Mouse (Mus musculus) forebrain, embryonic 14.5 days (tissue): Measurements from ENCODE around the gene Vps11. TPM values are rescaled to one million over a fixed set of nuclear protein-coding genes. Genes with fewer than 3 reads are reported as not detected.
A peak's percentile ranks its signal among the peaks of the same experiment; 100 is the strongest.

Source experiments
- ATAC-seq: fragments of 200-750 bp; cut with Nextera tagmentation; 2 replicates; pipeline ENCODE4 v1.8.0; 2017; ENCODE audit warnings: mild to moderate bottlenecking, moderate library complexity
- DNase-seq: peaks from one replicate; pipeline ENCODE4 v3.0.0-alpha.2; 2015; ENCODE audit warnings: low spot score
- H3K27ac ChIP-seq: fragments of 300-500 bp; sonication (generic); 2 replicates; pipeline ENCODE4 v1.5.1; 2014; ENCODE audit warnings: low read depth, mild to moderate bottlenecking, control low read depth, low read length, moderate library complexity
- H3K27me3 ChIP-seq: fragments of 300-500 bp; sonication (generic); replicated peaks from 2 replicates; pipeline ENCODE4 v1.6.1; 2014; ENCODE audit warnings: low read length, control low read depth, mixed read lengths; ENCODE audit not compliant: control insufficient read depth, insufficient read depth
- H3K36me3 ChIP-seq: fragments of 300-500 bp; sonication (generic); 2 replicates; pipeline ENCODE4 v1.6.1; 2014; ENCODE audit warnings: low read length, control low read depth; ENCODE audit not compliant: control insufficient read depth, insufficient read depth
- H3K4me1 ChIP-seq: fragments of 300-500 bp; sonication (generic); 2 replicates; pipeline ENCODE4 v1.6.1; 2014; ENCODE audit warnings: antibody characterized with exemption, low read length, control low read depth; ENCODE audit not compliant: control insufficient read depth, insufficient read depth
- H3K4me2 ChIP-seq: fragments of 300-500 bp; sonication (generic); 2 replicates; pipeline ENCODE4 v1.6.1; 2014; ENCODE audit warnings: mild to moderate bottlenecking, control low read depth, low read length
- H3K4me3 ChIP-seq: fragments of 300-500 bp; sonication (generic); 2 replicates; pipeline ENCODE4 v1.5.1; 2014; ENCODE audit warnings: low read depth, low read length, control low read depth
- H3K9ac ChIP-seq: fragments of 300-500 bp; sonication (generic); 2 replicates; pipeline ENCODE4 v1.6.1; 2014; ENCODE audit warnings: mild to moderate bottlenecking, low read length, control low read depth, moderate library complexity
- H3K9me3 ChIP-seq: fragments of 300-500 bp; sonication (generic); replicated peaks from 2 replicates; pipeline ENCODE4 v1.6.1; 2016; ENCODE audit warnings: low read length, control low read depth, mixed read lengths; ENCODE audit not compliant: control insufficient read depth
- WGBS: fragments of 180-500 bp; shearing (Covaris S2); extraction: QIAGEN DNeasy Blood & Tissue Kit; methylation state at CpG from one replicate; pipeline ENCODE4 v1.1.7; 2014; 5-methylcytosine and 5-hydroxymethylcytosine counted together
- polyA plus RNA-seq: library from polyadenylated mRNA; unstranded; fragments of >200 nt; fragmentation: Nextera tagmentation; extraction: Ambion mirVana; gene quantifications from 2 replicates; pipeline ENCODE4 v1.2.1, GENCODE M21; 2014

Gene Vps11
- polyA plus RNA-seq, 1 experiment from 2014 or later: 33.3 TPM

GRCm38 (mm10) chr9:44353142-44353541 is 8.3 kb downstream of the Vps11 start:
- H3K4me1 ChIP-seq: no peaks in the 10 kb centered on the region
- H3K4me2 ChIP-seq: no peak overlapping the region
- H3K4me3 ChIP-seq: no peak overlapping the region
- no peak overlapping the region for H3K9ac ChIP-seq
- peaks cover 94% of the 10 kb centered on the region for H3K36me3 ChIP-seq
- no peaks in the 10 kb centered on the region for H3K27me3 ChIP-seq
- WGBS: 94% methylated on average over 6 of the region's 6 CpGs
- no peak for ATAC-seq
- DNase-seq: no peak
- no peak overlapping the region for H3K27ac ChIP-seq
- no peaks in the 10 kb centered on the region for H3K9me3 ChIP-seq

GRCm38 (mm10) chr9:44352337-44352736 is 9.1 kb downstream of the Vps11 start:
- no peaks in the 10 kb centered on the region for H3K4me1 ChIP-seq
- no peak overlapping the region for H3K4me3 ChIP-seq
- no peaks in the 10 kb centered on the region for H3K9me3 ChIP-seq
- no peak overlapping the region for H3K27ac ChIP-seq
- ATAC-seq: no peak
- WGBS: 91% methylated on average over 10 of the region's 10 CpGs
- H3K9ac ChIP-seq: no peak overlapping the region
- no peak overlapping the region for H3K4me2 ChIP-seq
- DNase-seq: no peak
- H3K27me3 ChIP-seq: no peaks in the 10 kb centered on the region
- peaks cover 96% of the 10 kb centered on the region for H3K36me3 ChIP-seq

GRCm38 (mm10) chr9:44351396-44351795 is 10.1 kb downstream of the Vps11 start:
- no peaks in the 10 kb centered on the region for H3K27me3 ChIP-seq
- DNase-seq: no peak
- H3K4me1 ChIP-seq: no peaks in the 10 kb centered on the region
- H3K36me3 ChIP-seq: peaks cover 96% of the 10 kb centered on the region
- no peak for ATAC-seq
- no peaks in the 10 kb centered on the region for H3K9me3 ChIP-seq
- no peak overlapping the region for H3K27ac ChIP-seq
- no peak overlapping the region for H3K4me2 ChIP-seq
- WGBS: 94% methylated on average over 4 of the region's 4 CpGs
- no peak overlapping the region for H3K9ac ChIP-seq
- no peak overlapping the region for H3K4me3 ChIP-seq

- ATAC-seq: no peak
- Histone ChIP-seq H3K36me3 (peaks cover 71% of the 10 kb centered on the region), H3K27ac (no peak overlapping the region), H3K4me2 (no peak overlapping the region), H3K4me3 (no peak overlapping the region), H3K4me1 (no peaks in the 10 kb centered on the region; the same call in 1 of the 2 replicates), H3K9me3 (no peaks in the 10 kb centered on the region), H3K27me3 (no peaks in the 10 kb centered on the region), H3K9ac (no peak overlapping the region)
- 97% methylated on average over 4 of the region's 4 CpGs for WGBS
- DNase-seq: no peak
These were observed 12.9 kb downstream of the Vps11 start for GRCm38 (mm10) chr9:44348546-44348945.

- no peak overlapping the region for H3K4me3 ChIP-seq
- whole genome bisulfite sequencing: 89% methylated on average over 4 of the region's 4 CpGs
- H3K4me1 ChIP-seq: peaks cover 5% of the 10 kb centered on the region
- H3K9ac ChIP-seq: no peak overlapping the region
- no peaks in the 10 kb centered on the region for H3K9me3 ChIP-seq
- H3K36me3 ChIP-seq: peaks cover 62% of the 10 kb centered on the region
- DNase-seq (no peak), ATAC-seq (no peak)
- H3K27me3 ChIP-seq: no peaks in the 10 kb centered on the region
- no peak overlapping the region for H3K27ac ChIP-seq
- no peak overlapping the region for H3K4me2 ChIP-seq
These were observed 13.8 kb downstream of the Vps11 start for GRCm38 (mm10) chr9:44347621-44348020.

GRCm38 (mm10) chr9:44347166-44347565 is 14.3 kb downstream of the Vps11 start:
- Histone ChIP-seq H3K9ac (no peak overlapping the region), H3K27ac (no peak overlapping the region), H3K9me3 (no peaks in the 10 kb centered on the region), H3K36me3 (peaks cover 58% of the 10 kb centered on the region), H3K4me1 (peaks cover 5% of the 10 kb centered on the region), H3K27me3 (no peaks in the 10 kb centered on the region), H3K4me3 (no peak overlapping the region), H3K4me2 (no peak overlapping the region)
- ATAC-seq (no peak), DNase-seq (no peak)
- 91% methylated on average over 9 of the region's 9 CpGs for WGBS

- peaks cover 5% of the 10 kb centered on the region for H3K4me1 ChIP-seq
- ATAC-seq (no peak), DNase-seq (no peak)
- H3K27me3 ChIP-seq: no peaks in the 10 kb centered on the region
- H3K27ac ChIP-seq: no peak overlapping the region
- H3K9ac ChIP-seq: no peak overlapping the region
- WGBS: 88% methylated on average over 6 of the region's 6 CpGs
- peaks cover 45% of the 10 kb centered on the region for H3K36me3 ChIP-seq
- no peak overlapping the region for H3K4me2 ChIP-seq
- H3K9me3 ChIP-seq: no peaks in the 10 kb centered on the region
- H3K4me3 ChIP-seq: no peak overlapping the region
These were observed 15.7 kb downstream of the Vps11 start for GRCm38 (mm10) chr9:44345570-44346433.

- peaks cover 35% of the 10 kb centered on the region for H3K36me3 ChIP-seq
- peak within 1 kb of the TSS; percentile 70 for H3K4me2 ChIP-seq
- peak within 1 kb of the TSS; percentile 77 for H3K9ac ChIP-seq
- H3K4me3 ChIP-seq: peak within 1 kb of the TSS; percentile 70
- H3K27me3 ChIP-seq: no peaks in the 10 kb centered on the region
- peak; percentile 97 for ATAC-seq
- DNase-seq: peak; percentile 95
- peak within 1 kb of the TSS; percentile 94 for H3K27ac ChIP-seq
- H3K9me3 ChIP-seq: no peaks in the 10 kb centered on the region
- under 1% methylated on average over 39 of the region's 39 CpGs for WGBS
- peaks cover 5% of the 10 kb centered on the region for H3K4me1 ChIP-seq
These were observed 17.6 kb downstream of the Vps11 start, which contains the start of gene Hmbs for GRCm38 (mm10) chr9:44343781-44344421. Gene Hmbs, minus strand, starts transcription at chr9:44344228.

GRCm38 (mm10) chr9:44343290-44343689 is 18.2 kb downstream of the Vps11 start:
- DNase-seq (no peak), ATAC-seq (0 out of 2 replicates have a peak, but pooled peaks have one; percentile 0)
- Histone ChIP-seq H3K36me3 (peaks cover 34% of the 10 kb centered on the region), H3K4me1 (peaks cover 5% of the 10 kb centered on the region), H3K4me2 (peak overlapping the region; percentile 70), H3K9ac (peak overlapping the region; percentile 77), H3K4me3 (peak overlapping the region; percentile 70), H3K9me3 (no peaks in the 10 kb centered on the region), H3K27me3 (no peaks in the 10 kb centered on the region), H3K27ac (peak overlapping the region; percentile 94; the same call in 1 of the 2 replicates)
- WGBS: 11% methylated on average over 6 of the region's 6 CpGs
